Mouse (Mus musculus) activated CD4-positive, CD25-positive, alpha-beta regulatory T cell (primary cell): Measurements from ENCODE around the gene Pate3. TPM values are rescaled to one million over a fixed set of nuclear protein-coding genes. Genes with fewer than 3 reads are reported as not detected.

Experiments used
- polyA plus RNA-seq, 2 experiments: library from polyadenylated mRNA; unstranded; fragments of 100-300 nt; shearing (Covaris generic); gene quantifications; one replicate each; pipeline ENCODE4 v1.2.1; 2017

Pate3 gene
- polyA plus RNA-seq = not detected

GRCm38 (mm10) chr9:35648102-35648501, at the start of gene Pate3:
TSS of gene Pate3 (minus strand) at chr9:35648202.

GRCm38 (mm10) chr9:35687013-35687412, 39.0 kb upstream of the Pate3 start, which contains the start of gene Pate1:
TSS of gene Pate1 (minus strand) at chr9:35687390.

DNA sequence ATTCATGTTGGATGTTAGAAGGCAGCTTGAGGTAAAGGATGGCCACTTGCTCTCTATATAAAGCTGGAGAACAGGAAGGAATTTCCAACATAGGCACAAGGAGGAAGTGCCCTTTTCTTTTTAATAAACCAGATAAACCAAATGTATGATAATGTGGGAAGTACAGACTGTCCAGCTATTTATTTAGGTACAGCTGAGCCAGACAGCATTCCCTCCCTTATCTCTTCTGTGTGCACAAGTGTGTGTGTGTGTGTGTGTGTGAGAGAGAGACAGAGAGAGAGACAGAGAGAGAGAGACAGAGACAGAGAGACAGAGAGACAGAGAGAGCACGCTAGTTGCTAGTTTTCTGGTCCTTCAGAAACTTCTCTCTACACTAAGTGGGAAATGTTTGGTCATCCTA, 36.2 kb downstream of the Pate3 start, which contains the start of gene Pate4:
Pate4 (minus strand) TSS at position 101 of the 400 bp plus-strand sequence.

Other genes starting within 250 kb of the Pate3 start
- 1 to 10 TPM; 5.9 to 6.5 TPM for gene Cdon, start 227.1 kb downstream of the Pate3 start, polyA plus RNA-seq
- gene Gm1113, start 129.9 kb downstream of the Pate3 start, polyA plus RNA-seq = not detected
- under 1 TPM; 0.04 to 0.29 TPM for gene Ddx25, start 89.7 kb downstream of the Pate3 start, polyA plus RNA-seq
- 10 to 100 TPM; 25.3 to 36.8 TPM for gene Pus3, start 89.6 kb downstream of the Pate3 start, polyA plus RNA-seq
- gene Pate2, start 77.9 kb downstream of the Pate3 start, polyA plus RNA-seq = under 1 TPM in 1 of 2 experiments, not detected in 1; 0.69 TPM
- gene Hyls1, start 77.8 kb downstream of the Pate3 start, polyA plus RNA-seq = 1 to 10 TPM; 5.5 to 7.8 TPM
- not detected for gene Pate4, start 36.3 kb downstream of the Pate3 start, polyA plus RNA-seq
- gene Pate1, start 39.2 kb upstream of the Pate3 start, polyA plus RNA-seq = under 1 TPM; 0.16 TPM
- gene Gm17677, start 92.8 kb upstream of the Pate3 start, polyA plus RNA-seq = not detected
- gene Gm17727, start 129.9 kb upstream of the Pate3 start, polyA plus RNA-seq = not detected
- gene Gm27235, start 141.9 kb upstream of the Pate3 start, polyA plus RNA-seq = not detected
- gene D730048I06Rik, start 141.9 kb upstream of the Pate3 start, polyA plus RNA-seq = not detected
- not detected for gene 9230110F15Rik, start 195.9 kb upstream of the Pate3 start, polyA plus RNA-seq